Mouse (Mus musculus): ENCODE results near the gene Ccdc61. TPM values are rescaled to one million over a fixed set of nuclear protein-coding genes. Genes with fewer than 3 reads are reported as not detected.
A peak's percentile ranks its signal among the peaks of the same experiment; 100 is the strongest.
"Not testable (repeated sequence)": the region's sequence is repeated elsewhere in the genome, so short reads cannot be mapped to it uniquely, and the experiment has no call there.

The Ccdc61 gene
- polyA plus RNA-seq, 1 experiment from 2014 or later, result 24.7 TPM

DNA sequence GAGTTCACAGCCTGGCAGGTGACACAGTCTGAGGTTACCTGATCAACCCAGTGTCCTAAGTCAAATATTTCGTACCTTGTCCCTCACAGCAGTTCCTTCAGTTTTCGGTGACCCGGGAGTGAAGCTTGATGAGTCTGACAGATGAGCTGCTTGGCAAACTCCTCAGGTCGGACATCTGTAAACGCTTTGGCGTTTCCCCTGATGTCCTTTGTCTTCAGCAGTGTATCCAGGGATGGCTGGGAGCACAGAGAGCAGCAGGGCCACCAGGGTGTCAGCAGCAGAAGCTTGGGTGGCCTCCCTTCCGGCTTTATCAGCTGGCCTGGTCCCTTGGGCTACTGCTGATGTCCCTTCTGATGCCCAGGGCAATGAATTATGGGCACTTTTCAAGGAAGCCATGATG is 31.5 kb downstream of the Ccdc61 start:
- H3K27ac ChIP-seq (ENCODE audit: low read depth), result no peak overlapping the region
- no peaks in the 10 kb centered on the region for H3K36me3 ChIP-seq (ENCODE audit: insufficient read depth)
- no peaks in the 10 kb centered on the region for H3K4me1 ChIP-seq (ENCODE audit: insufficient read depth)
- ATAC-seq (ENCODE audit: insufficient read depth), result no peak
- H3K27me3 ChIP-seq (ENCODE audit: insufficient read depth, low read length), result no peaks in the 10 kb centered on the region
- TF ChIP-seq CTCF (IDR thresholded peaks at IDR 0.05; ENCODE audit: low read depth), result no peak
- 42% methylated on average over 7 of the region's 7 CpGs for WGBS
- no peak overlapping the region for H3K4me2 ChIP-seq
- H3K9ac ChIP-seq, result no peak overlapping the region
- no peak overlapping the region for H3K4me3 ChIP-seq (ENCODE audit: low read depth, low read length)
- no peak for DNase-seq
- no peaks in the 10 kb centered on the region for H3K9me3 ChIP-seq (ENCODE audit: low read depth, low read length)

- no peaks in the 10 kb centered on the region for H3K9me3 ChIP-seq (ENCODE audit: low read depth, low read length)
- H3K36me3 ChIP-seq (ENCODE audit: insufficient read depth), result no peaks in the 10 kb centered on the region
- H3K4me3 ChIP-seq (ENCODE audit: low read depth, low read length), result no peak overlapping the region
- DNase-seq, result no peak
- WGBS, result 73% methylated on average over 5 of the region's 5 CpGs
- H3K27ac ChIP-seq (ENCODE audit: low read depth), result no peak overlapping the region
- no peak for TF ChIP-seq CTCF (IDR thresholded peaks at IDR 0.05; ENCODE audit: low read depth)
- no peak overlapping the region for H3K4me2 ChIP-seq
- no peaks in the 10 kb centered on the region for H3K27me3 ChIP-seq (ENCODE audit: insufficient read depth, low read length)
- H3K9ac ChIP-seq, result no peak overlapping the region
- no peak for ATAC-seq (ENCODE audit: insufficient read depth)
- no peaks in the 10 kb centered on the region for H3K4me1 ChIP-seq (ENCODE audit: insufficient read depth)
These were observed 34.8 kb downstream of the Ccdc61 start for GRCm38 (mm10) chr7:18875372-18875771.

DNA sequence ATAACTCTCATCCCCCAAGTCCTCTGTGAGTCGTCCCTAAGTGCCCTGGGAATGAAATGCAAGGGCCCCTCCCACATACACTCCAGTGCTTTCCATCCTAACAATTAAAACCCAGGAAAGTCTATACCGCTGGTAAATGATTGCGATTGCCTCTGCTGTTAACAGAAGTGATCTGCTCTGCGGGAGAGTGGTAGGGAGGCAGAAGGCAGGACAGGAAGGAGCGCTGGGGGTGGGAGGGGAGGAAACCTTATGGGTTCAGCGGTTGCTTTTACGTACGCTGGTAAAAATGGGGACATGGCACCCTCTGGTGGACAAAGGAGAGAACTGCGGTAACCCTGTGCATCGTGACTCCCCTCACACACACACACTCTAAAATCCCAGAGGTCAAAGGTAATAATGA is 37.0 kb downstream of the Ccdc61 start:
- WGBS, result 0% methylated on average over 10 of the region's 10 CpGs
- no peaks in the 10 kb centered on the region for H3K36me3 ChIP-seq (ENCODE audit: insufficient read depth)
- H3K4me2 ChIP-seq, result peak overlapping the region; percentile 69
- H3K27ac ChIP-seq (ENCODE audit: low read depth), result no peak overlapping the region
- peak overlapping the region; percentile 34 for H3K4me3 ChIP-seq (ENCODE audit: low read depth, low read length)
- peak; percentile 95 for TF ChIP-seq CTCF (IDR thresholded peaks at IDR 0.05; ENCODE audit: low read depth)
- peak; percentile 94 for DNase-seq
- H3K4me1 ChIP-seq (ENCODE audit: insufficient read depth), result no peaks in the 10 kb centered on the region
- no peaks in the 10 kb centered on the region for H3K27me3 ChIP-seq (ENCODE audit: insufficient read depth, low read length)
- ATAC-seq (ENCODE audit: insufficient read depth), result peak; percentile 90
- peak overlapping the region; percentile 43; the same call in 1 of the 2 replicates for H3K9ac ChIP-seq
- no peaks in the 10 kb centered on the region for H3K9me3 ChIP-seq (ENCODE audit: low read depth, low read length)

DNA sequence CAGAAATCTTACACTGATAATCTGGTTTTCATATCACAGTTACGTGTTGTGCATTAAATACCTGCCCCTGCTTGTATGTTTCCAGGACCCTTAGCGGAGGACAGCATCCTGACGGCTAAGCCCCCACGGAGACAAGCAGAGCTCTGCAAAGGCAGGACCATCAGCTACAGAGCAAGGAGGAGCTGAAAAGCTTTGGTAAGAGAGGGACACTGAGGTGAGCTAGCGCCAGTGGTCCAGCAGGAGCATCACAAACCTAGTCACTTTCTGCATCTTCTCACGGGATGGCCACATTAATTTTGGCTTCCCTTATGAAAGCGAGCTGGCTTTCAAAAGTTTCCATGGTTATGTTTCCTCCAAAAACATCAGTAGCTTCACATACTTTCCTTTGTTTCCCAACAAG is 37.4 kb downstream of the Ccdc61 start:
- Histone ChIP-seq H3K27me3 (ENCODE audit: insufficient read depth, low read length) (no peaks in the 10 kb centered on the region), H3K4me3 (ENCODE audit: low read depth, low read length) (peak overlapping the region; percentile 34), H3K36me3 (ENCODE audit: insufficient read depth) (no peaks in the 10 kb centered on the region), H3K9ac (no peak overlapping the region; the same call in 1 of the 2 replicates), H3K27ac (ENCODE audit: low read depth) (no peak overlapping the region), H3K4me1 (ENCODE audit: insufficient read depth) (no peaks in the 10 kb centered on the region), H3K9me3 (ENCODE audit: low read depth, low read length) (no peaks in the 10 kb centered on the region), H3K4me2 (peak overlapping the region; percentile 69)
- ATAC-seq (ENCODE audit: insufficient read depth), result 0 out of 2 replicates have a peak, but pooled peaks have one; percentile 25
- no peak for DNase-seq
- 6% methylated on average over 7 of the region's 7 CpGs for WGBS
- no peak for TF ChIP-seq CTCF (IDR thresholded peaks at IDR 0.05; ENCODE audit: low read depth)

GRCm38 (mm10) chr7:18872014-18872802 is 38.0 kb downstream of the Ccdc61 start:
- Histone ChIP-seq H3K9ac (no peak overlapping the region), H3K9me3 (ENCODE audit: low read depth, low read length) (no peaks in the 10 kb centered on the region), H3K4me1 (ENCODE audit: insufficient read depth) (no peaks in the 10 kb centered on the region), H3K4me2 (peak overlapping the region; percentile 69), H3K36me3 (ENCODE audit: insufficient read depth) (no peaks in the 10 kb centered on the region), H3K27ac (ENCODE audit: low read depth) (no peak overlapping the region), H3K27me3 (ENCODE audit: insufficient read depth, low read length) (no peaks in the 10 kb centered on the region), H3K4me3 (ENCODE audit: low read depth, low read length) (peak overlapping the region; percentile 34)
- no peak for TF ChIP-seq CTCF (IDR thresholded peaks at IDR 0.05; ENCODE audit: low read depth)
- DNase-seq (peak; percentile 40), ATAC-seq (ENCODE audit: insufficient read depth) (peak; percentile 42; the same call in 1 of the 2 replicates)
- 24% methylated on average over 14 of the region's 14 CpGs for WGBS

- H3K4me1 ChIP-seq (ENCODE audit: insufficient read depth); H3K36me3 ChIP-seq (ENCODE audit: insufficient read depth); H3K4me2 ChIP-seq; H3K9me3 ChIP-seq (ENCODE audit: low read depth, low read length); H3K4me3 ChIP-seq (ENCODE audit: low read depth, low read length); H3K27ac ChIP-seq (ENCODE audit: low read depth); ATAC-seq (ENCODE audit: insufficient read depth); H3K27me3 ChIP-seq (ENCODE audit: insufficient read depth, low read length); DNase-seq; H3K9ac ChIP-seq: not testable (repeated sequence)
- no CpG with 5 or more reads among the region's 8 CpGs for WGBS
These were observed 39.2 kb downstream of the Ccdc61 start, which contains the start of gene Pglyrp1 for GRCm38 (mm10) chr7:18871031-18871430. Gene Pglyrp1 (plus strand): TSS chr7:18871331.

- ATAC-seq (ENCODE audit: insufficient read depth) (no peak), DNase-seq (no peak)
- H3K4me3 ChIP-seq (ENCODE audit: low read depth, low read length), result no peak overlapping the region
- H3K4me1 ChIP-seq (ENCODE audit: insufficient read depth), result no peaks in the 10 kb centered on the region
- no peaks in the 10 kb centered on the region for H3K36me3 ChIP-seq (ENCODE audit: insufficient read depth)
- H3K9ac ChIP-seq, result no peak overlapping the region
- no peak for TF ChIP-seq CTCF (IDR thresholded peaks at IDR 0.05; ENCODE audit: low read depth)
- H3K27ac ChIP-seq (ENCODE audit: low read depth), result no peak overlapping the region
- H3K9me3 ChIP-seq (ENCODE audit: low read depth, low read length), result no peaks in the 10 kb centered on the region
- 81% methylated on average over 2 of the region's 2 CpGs for WGBS
- no peak overlapping the region for H3K4me2 ChIP-seq
- no peaks in the 10 kb centered on the region for H3K27me3 ChIP-seq (ENCODE audit: insufficient read depth, low read length)
These were observed 41.7 kb downstream of the Ccdc61 start for GRCm38 (mm10) chr7:18868491-18868890.

Measured in lung, embryonic 14.5 days (tissue).